Mouse (Mus musculus): ENCODE measurements around the gene Fgf12.

DNA sequence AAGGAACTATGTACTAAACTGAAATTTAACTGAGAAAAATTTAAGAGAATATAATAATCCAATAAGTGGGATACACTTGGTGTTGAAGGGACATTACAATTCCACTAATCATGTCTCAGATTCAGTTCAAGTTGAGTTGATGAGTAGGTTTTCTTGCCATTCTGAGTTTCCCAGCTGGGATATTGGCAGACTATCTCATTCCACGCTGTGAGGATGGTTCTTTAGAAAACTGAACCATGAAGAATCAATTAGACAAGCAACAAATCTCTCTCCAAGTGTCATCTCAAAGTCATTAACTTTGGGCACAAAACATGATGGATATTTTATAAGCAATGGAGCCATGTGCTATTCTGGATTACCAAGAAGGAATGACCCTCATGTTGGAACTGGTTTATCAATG is 449.0 kb downstream of the Fgf12 start:
- no peak for TF ChIP-seq CTCF (IDR thresholded peaks at IDR 0.05; ENCODE audit: low read depth, low read length)
- TF ChIP-seq POLR2A (IDR thresholded peaks at IDR 0.05; ENCODE audit: extremely low read depth, insufficient read depth, low read length) = no peak
